Mouse (Mus musculus) heart, embryonic 13.5 days (tissue): Measurements from ENCODE around the gene Samd4b. TPM values are rescaled to one million over a fixed set of nuclear protein-coding genes. Genes with fewer than 3 reads are reported as not detected.

Source experiments
- ATAC-seq: fragments of 200-750 bp; cut with Nextera tagmentation; 2 replicates; pipeline ENCODE4 v1.8.0; 2017; ENCODE audit warnings: moderate TSS enrichment; ENCODE audit not compliant: insufficient number of reproducible peaks, low FRiP score, low TSS enrichment; ENCODE audit errors: extremely low read depth
- H3K27ac ChIP-seq: fragments of 300-500 bp; sonication (generic); replicated peaks from 2 replicates; pipeline ENCODE4 v1.5.1; 2015; ENCODE audit warnings: moderate library complexity, mild to moderate bottlenecking, inconsistent platforms
- H3K27me3 ChIP-seq: fragments of 300-500 bp; sonication (generic); replicated peaks from 2 replicates; pipeline ENCODE4 v1.6.1; 2015; ENCODE audit warnings: mild to moderate bottlenecking, inconsistent platforms
- H3K36me3 ChIP-seq: fragments of 300-500 bp; sonication (generic); 2 replicates; pipeline ENCODE4 v1.6.1; 2015; ENCODE audit warnings: mild to moderate bottlenecking, inconsistent platforms
- H3K4me1 ChIP-seq: fragments of 300-500 bp; sonication (generic); 2 replicates; pipeline ENCODE4 v1.6.1; 2015; ENCODE audit warnings: inconsistent platforms
- H3K4me2 ChIP-seq: fragments of 300-500 bp; sonication (generic); 2 replicates; pipeline ENCODE4 v1.6.1; 2015; ENCODE audit warnings: inconsistent platforms, mild to moderate bottlenecking, moderate library complexity
- H3K4me3 ChIP-seq: fragments of 300-500 bp; sonication (generic); 2 replicates; pipeline ENCODE4 v1.5.1; 2015; ENCODE audit warnings: moderate library complexity, mild to moderate bottlenecking, inconsistent platforms
- H3K9ac ChIP-seq: fragments of 300-500 bp; sonication (generic); 2 replicates; pipeline ENCODE4 v1.6.1; 2015; ENCODE audit warnings: inconsistent platforms, mild to moderate bottlenecking, moderate library complexity
- H3K9me3 ChIP-seq: fragments of 300-500 bp; sonication (generic); 2 replicates; pipeline ENCODE4 v1.6.1; 2016; ENCODE audit warnings: inconsistent platforms
- WGBS: fragments of 180-500 bp; shearing (Covaris S2); methylation state at CpG from one replicate; pipeline ENCODE4 v1.1.7; 2015; ENCODE audit warnings: mixed read lengths; 5-methylcytosine and 5-hydroxymethylcytosine counted together
- polyA plus RNA-seq: library from polyadenylated mRNA; unstranded; fragments of >200 nt; fragmentation: Nextera tagmentation; extraction: Ambion mirVana; gene quantifications from 2 replicates; pipeline ENCODE4 v1.2.1, GENCODE M21; 2015

Gene Samd4b
- polyA plus RNA-seq, 1 experiment from 2014 or later = 23.3 TPM

DNA sequence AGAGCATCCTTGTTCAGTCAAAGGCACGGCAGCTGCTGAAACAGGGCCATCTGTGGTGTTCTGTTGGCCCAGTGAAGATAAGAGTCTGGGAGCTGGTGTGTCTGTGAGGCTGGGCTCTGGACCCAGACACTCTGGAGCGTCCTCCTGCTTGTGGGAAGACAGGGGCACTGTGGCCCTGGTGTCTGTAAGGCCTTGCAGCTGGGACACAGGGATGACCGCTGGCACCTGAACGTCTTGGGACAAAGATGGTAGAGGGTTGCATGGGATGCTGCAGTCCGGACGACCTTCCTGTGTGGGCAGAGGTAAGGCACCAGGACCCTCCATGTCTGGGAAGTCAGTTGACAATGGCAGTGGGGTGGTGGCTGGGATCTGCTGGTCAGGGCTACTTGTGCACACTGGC lies 237.7 kb downstream of the Samd4b start:
- Histone ChIP-seq H3K27me3 (no peaks in the 10 kb centered on the region), H3K4me3 (no peak overlapping the region), H3K9ac (peak overlapping the region; percentile 30; the same call in 1 of the 2 replicates), H3K4me1 (peaks cover 53% of the 10 kb centered on the region), H3K27ac (no peak overlapping the region), H3K9me3 (no peaks in the 10 kb centered on the region), H3K36me3 (peaks cover 70% of the 10 kb centered on the region), H3K4me2 (no peak overlapping the region)
- ATAC-seq = no peak
- 79% methylated on average over 6 of the region's 6 CpGs for WGBS

DNA sequence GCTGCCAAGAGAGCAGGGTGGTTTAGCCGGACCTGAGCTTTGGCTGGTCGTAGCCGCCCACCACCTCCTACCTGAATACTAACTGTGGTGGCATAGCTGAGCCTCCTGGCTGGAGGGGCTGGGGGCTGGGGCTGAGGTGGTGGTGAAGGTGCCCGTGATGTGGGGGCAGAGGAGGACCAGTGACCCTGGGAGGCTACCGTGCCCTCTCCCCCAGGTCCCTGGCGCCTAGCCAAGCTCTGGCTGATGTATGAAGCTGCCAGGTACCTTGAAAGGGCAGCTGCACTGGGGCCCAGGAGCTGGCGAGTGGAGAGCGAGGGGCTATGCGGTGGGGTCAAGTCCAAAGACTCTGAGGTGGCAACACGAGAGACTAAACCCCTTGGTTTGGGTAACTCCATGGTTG lies 238.1 kb downstream of the Samd4b start:
- Histone ChIP-seq H3K27ac (no peak overlapping the region), H3K36me3 (peaks cover 69% of the 10 kb centered on the region), H3K27me3 (no peaks in the 10 kb centered on the region), H3K9me3 (no peaks in the 10 kb centered on the region), H3K4me2 (no peak overlapping the region), H3K9ac (peak overlapping the region; percentile 30; the same call in 1 of the 2 replicates), H3K4me1 (peaks cover 53% of the 10 kb centered on the region), H3K4me3 (no peak overlapping the region)
- ATAC-seq = no peak
- 76% methylated on average over 10 of the region's 10 CpGs for WGBS

DNA sequence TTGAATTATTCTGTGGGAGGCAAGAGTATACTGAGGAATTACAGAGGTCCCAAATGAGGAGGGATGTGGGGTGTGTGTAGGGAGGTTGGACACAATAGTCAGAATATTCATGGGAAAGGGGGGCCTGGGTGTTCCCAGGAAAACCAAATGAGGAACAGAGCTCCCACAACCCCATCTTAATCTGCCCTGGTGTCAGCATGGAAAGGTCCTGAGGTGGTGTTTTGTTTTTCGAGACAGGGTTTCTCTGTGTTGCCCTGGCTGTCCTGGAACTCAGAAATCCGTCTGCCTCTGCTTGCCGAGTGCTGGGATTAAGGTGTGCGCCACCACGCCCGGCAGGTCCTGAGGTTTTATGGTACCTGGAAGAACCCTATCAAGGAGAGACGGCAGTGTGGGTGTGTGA lies 239.5 kb downstream of the Samd4b start:
- peak overlapping the region; percentile 91 for H3K27ac ChIP-seq
- H3K27me3 ChIP-seq = no peaks in the 10 kb centered on the region
- no peaks in the 10 kb centered on the region for H3K9me3 ChIP-seq
- no peak for ATAC-seq
- H3K4me3 ChIP-seq = no peak overlapping the region
- WGBS = 55% methylated on average over 7 of the region's 7 CpGs
- no peak overlapping the region for H3K4me2 ChIP-seq
- H3K36me3 ChIP-seq = peaks cover 69% of the 10 kb centered on the region
- H3K4me1 ChIP-seq = peaks cover 53% of the 10 kb centered on the region
- peak overlapping the region; percentile 72 for H3K9ac ChIP-seq

DNA sequence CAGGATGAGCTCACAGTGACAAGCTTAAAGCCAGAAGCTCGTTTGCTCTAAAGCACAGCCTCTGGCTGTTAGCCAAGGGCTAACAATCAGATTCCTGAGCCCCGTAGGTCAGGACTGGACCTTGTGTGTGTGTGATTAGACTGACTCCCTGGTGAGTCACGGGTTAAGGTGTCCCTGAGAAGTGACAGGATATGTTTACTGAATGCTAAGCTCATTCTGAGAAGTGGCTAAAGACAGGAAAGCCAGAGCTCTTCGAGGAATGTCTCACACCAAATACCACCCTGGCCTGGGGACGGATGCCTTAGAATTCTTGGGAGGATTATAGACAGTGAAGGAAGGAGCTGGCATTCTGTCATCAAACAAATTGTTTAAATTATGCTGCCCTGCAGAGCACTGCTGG lies 240.0 kb downstream of the Samd4b start:
- ATAC-seq = no peak
- no peaks in the 10 kb centered on the region for H3K9me3 ChIP-seq
- WGBS = 1% methylated on average over 5 of the region's 5 CpGs
- H3K36me3 ChIP-seq = peaks cover 69% of the 10 kb centered on the region
- peak overlapping the region; percentile 72 for H3K9ac ChIP-seq
- H3K4me2 ChIP-seq = peak overlapping the region; percentile 51
- H3K27ac ChIP-seq = peak overlapping the region; percentile 91
- H3K4me3 ChIP-seq = 0 out of 2 replicates have a peak overlapping the region, but pooled peaks have one; percentile 5
- H3K27me3 ChIP-seq = no peaks in the 10 kb centered on the region
- peaks cover 53% of the 10 kb centered on the region for H3K4me1 ChIP-seq

DNA sequence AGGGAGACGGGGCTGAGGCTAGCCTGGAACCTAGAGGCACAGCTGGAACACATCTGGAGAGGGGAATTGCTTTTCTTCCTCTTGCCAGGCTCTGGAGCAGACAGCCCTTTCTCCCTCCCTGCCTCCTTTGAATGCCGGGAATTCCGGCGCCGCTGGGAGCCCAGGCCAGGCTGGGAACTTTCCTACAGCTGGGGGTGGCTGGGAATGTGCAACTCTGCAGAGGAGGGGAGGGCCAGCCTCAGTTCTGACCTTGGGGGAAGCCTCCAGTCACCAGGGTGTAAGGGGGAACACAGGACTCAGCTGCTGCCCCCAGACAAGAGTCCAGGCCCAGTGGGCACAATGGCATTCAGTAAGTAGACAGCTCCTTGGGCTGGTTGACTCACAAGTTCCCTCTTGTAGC lies 241.0 kb downstream of the Samd4b start:
- H3K4me2 ChIP-seq = peak overlapping the region; percentile 51
- H3K4me3 ChIP-seq = no peak overlapping the region
- peak; percentile 51; the same call in 1 of the 2 replicates for ATAC-seq
- H3K36me3 ChIP-seq = peaks cover 69% of the 10 kb centered on the region
- H3K27me3 ChIP-seq = no peaks in the 10 kb centered on the region
- WGBS = 2% methylated on average over 5 of the region's 5 CpGs
- H3K9me3 ChIP-seq = no peaks in the 10 kb centered on the region
- H3K4me1 ChIP-seq = peaks cover 45% of the 10 kb centered on the region
- peak overlapping the region; percentile 91 for H3K27ac ChIP-seq
- peak overlapping the region; percentile 72 for H3K9ac ChIP-seq

DNA sequence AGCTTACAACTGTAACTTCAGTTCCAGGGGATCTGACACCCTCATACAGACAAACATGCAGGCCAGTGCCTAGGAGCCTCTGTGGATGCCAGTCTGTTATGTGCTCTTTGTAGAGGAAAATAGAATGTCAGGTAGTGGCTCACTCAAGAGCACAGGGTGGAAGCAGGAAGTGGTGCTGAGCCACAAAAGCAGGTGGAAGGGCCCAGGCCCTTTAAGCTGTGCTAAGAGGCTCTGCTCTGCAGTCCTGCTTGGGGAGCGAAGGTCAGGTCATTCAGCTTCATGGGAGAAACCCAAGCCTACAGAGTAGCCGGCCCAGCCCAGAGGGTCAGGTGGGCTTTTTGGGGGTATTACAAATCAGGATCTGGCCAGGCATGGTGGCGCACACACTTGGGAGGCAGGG lies 242.7 kb downstream of the Samd4b start:
- Histone ChIP-seq H3K4me1 (peaks cover 48% of the 10 kb centered on the region), H3K27me3 (no peaks in the 10 kb centered on the region), H3K27ac (no peak overlapping the region), H3K4me3 (no peak overlapping the region), H3K9ac (no peak overlapping the region), H3K4me2 (no peak overlapping the region), H3K36me3 (peaks cover 56% of the 10 kb centered on the region), H3K9me3 (no peaks in the 10 kb centered on the region)
- WGBS = 89% methylated on average over 3 of the region's 3 CpGs
- ATAC-seq = no peak

DNA sequence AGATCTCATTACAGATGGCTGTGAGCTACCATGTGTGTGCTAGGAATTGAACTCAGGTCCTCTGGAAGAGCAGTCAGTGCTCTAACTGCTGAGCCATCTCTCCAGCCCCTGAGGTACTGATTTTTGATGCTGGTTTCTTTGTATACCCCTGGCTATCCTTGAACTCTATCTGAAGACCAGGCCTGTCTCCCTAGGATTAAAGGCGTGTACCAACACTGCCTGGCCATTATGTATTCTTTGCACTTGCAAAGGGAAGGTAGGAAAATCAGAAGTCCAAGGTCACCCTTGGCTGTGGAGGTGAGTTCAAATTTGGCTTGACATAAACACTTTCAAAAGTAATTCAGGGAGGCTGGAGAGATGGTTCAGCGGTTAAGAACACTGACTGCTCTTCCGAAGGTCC lies 243.3 kb downstream of the Samd4b start:
- 92% methylated on average over 3 of the region's 3 CpGs for WGBS
- no peak overlapping the region for H3K4me2 ChIP-seq

DNA sequence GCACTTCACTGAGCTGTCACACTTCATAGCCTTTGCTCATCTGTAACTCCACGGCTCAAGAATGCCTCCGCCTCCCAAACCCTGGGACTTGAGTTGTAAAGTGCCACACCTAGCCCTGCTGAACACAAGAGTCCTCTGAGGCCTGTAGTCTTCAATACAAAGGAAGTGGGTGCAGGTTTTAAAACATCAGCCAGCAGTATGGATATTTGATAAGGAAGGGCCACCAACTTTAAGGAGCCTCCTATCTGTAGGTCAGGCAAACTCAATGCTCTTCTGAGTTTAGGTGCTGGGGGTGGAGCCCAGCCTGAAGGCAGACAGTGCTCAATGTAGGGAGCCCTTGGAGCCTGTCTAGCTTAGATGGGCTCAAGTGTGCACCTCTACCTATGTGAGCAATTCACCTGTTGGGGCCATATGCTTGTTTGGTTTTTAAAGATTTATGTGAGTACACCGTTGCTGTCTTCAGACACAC lies 243.8 kb downstream of the Samd4b start:
- H3K4me2 ChIP-seq = no peak overlapping the region
- H3K27me3 ChIP-seq = no peaks in the 10 kb centered on the region
- H3K9ac ChIP-seq = no peak overlapping the region
- H3K27ac ChIP-seq = no peak overlapping the region
- peaks cover 48% of the 10 kb centered on the region for H3K4me1 ChIP-seq
- H3K4me3 ChIP-seq = no peak overlapping the region
- H3K9me3 ChIP-seq = no peaks in the 10 kb centered on the region
- no peak for ATAC-seq
- H3K36me3 ChIP-seq = peaks cover 45% of the 10 kb centered on the region
- WGBS = 90% methylated on average over 3 of the region's 3 CpGs

More for the DNA sequence above, 243.3 kb downstream of the Samd4b start:
- no peak for ATAC-seq
- H3K9ac ChIP-seq = no peak overlapping the region
- H3K27me3 ChIP-seq = no peaks in the 10 kb centered on the region
- peaks cover 47% of the 10 kb centered on the region for H3K4me1 ChIP-seq
- H3K9me3 ChIP-seq = no peaks in the 10 kb centered on the region
- H3K4me3 ChIP-seq = no peak overlapping the region
- H3K36me3 ChIP-seq = peaks cover 50% of the 10 kb centered on the region
- H3K27ac ChIP-seq = no peak overlapping the region

DNA sequence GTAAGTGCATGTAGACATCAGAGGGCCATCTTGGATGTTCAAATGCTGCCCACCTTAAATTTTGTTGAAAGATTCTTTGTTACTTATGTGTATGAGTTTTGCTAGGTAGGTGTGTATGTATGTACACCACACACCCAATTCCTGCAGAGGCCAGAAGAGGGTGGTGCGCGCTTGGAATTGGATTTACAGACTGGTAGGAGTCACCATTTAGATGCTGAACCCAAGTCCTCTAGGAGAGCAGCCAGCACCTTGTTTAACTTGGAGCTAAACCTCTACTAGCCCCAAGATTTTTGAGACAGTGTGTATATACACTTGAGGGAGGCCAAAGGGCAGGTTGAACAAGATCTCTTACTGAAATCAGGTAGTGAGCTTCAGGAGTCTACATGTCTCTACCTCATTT lies 244.7 kb downstream of the Samd4b start:
- WGBS = 97% methylated on average over 2 of the region's 2 CpGs
- no peak overlapping the region for H3K9ac ChIP-seq
- H3K9me3 ChIP-seq = no peaks in the 10 kb centered on the region
- no peak overlapping the region for H3K4me2 ChIP-seq
- H3K27me3 ChIP-seq = no peaks in the 10 kb centered on the region
- H3K4me3 ChIP-seq = no peak overlapping the region
- H3K4me1 ChIP-seq = peaks cover 39% of the 10 kb centered on the region
- no peak for ATAC-seq
- no peak overlapping the region for H3K27ac ChIP-seq
- peaks cover 38% of the 10 kb centered on the region for H3K36me3 ChIP-seq

DNA sequence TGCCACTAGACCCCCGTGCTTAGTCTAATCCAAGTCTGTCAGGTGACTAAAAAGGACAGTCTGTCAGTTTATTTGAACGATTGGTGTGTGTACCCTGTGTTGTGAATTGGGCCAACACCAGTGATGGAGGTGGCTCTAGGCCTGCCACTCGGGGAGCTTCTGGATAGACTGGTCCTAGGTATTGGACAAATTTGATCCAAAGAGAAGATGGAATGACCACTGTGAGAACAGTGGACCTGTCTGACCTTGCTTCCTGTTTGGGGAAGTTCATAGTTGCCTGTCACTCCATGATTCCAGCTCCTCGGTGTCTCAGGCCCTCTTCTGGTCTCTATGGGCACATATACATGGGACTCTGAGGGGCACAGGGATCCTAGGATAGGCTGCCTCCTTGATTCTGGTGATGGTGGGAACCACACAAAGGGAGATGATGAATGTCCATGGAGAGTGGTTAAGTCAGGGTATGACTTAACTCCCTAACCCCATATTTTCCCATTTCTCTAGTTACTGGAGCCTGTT lies 246.2 kb downstream of the Samd4b start:
- H3K4me3 ChIP-seq = peak overlapping the region; percentile 71
- peaks cover 38% of the 10 kb centered on the region for H3K36me3 ChIP-seq
- 34% methylated on average over 4 of the region's 4 CpGs for WGBS
- peak overlapping the region; percentile 99 for H3K9ac ChIP-seq
- no peak for ATAC-seq
- peak overlapping the region; percentile 79; the same call in 1 of the 2 replicates for H3K27ac ChIP-seq
- peaks cover 24% of the 10 kb centered on the region for H3K4me1 ChIP-seq
- no peaks in the 10 kb centered on the region for H3K9me3 ChIP-seq
- peak overlapping the region; percentile 88 for H3K4me2 ChIP-seq
- H3K27me3 ChIP-seq = no peaks in the 10 kb centered on the region

DNA sequence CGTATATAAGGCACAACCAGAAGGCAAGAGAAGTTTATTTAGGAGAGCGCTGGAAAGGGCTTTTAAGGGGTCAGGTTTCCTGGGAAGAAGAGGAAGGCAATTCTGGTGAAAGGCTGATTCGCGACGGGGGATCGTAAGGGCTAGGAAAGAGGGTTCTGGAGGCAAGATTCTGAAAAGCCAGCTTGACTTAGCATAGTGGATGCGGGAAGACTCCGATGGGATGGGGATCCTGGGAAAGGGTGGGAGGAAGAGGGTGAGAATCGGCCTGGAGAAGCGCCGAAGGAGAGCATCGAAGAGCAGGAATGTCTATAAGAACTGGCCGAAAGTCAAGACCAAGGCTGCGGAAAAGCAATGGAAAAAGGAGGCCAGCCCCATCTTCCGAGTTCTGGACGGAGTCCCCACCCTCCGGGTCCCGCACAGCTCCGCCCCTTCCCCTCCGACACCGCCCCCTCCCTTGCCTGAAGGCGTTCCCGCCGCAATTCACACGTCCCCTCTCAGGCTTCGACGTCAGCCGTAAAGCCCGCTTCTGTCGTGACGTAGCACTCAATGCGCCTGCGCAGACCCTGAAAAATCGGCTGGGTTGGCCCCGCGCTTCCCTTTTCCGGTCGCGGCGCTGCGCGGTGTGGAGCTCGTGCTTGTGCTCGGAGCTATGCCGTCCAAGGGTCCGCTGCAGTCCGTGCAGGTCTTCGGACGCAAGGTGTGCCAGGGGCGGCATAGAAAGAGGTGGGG lies 247.6 kb downstream of the Samd4b start, which contains the start of gene Rps16:
Gene Rps16 (plus strand): TSS at position 498 of the 729 bp plus-strand sequence.
- H3K36me3 ChIP-seq = peaks cover 37% of the 10 kb centered on the region
- H3K9ac ChIP-seq = peak within 1 kb of the TSS; percentile 99
- H3K27me3 ChIP-seq = no peaks in the 10 kb centered on the region
- peaks cover 19% of the 10 kb centered on the region for H3K4me1 ChIP-seq
- no peaks in the 10 kb centered on the region for H3K9me3 ChIP-seq
- under 1% methylated on average over 50 of the region's 50 CpGs for WGBS
- ATAC-seq = peak; percentile 93
- peak within 1 kb of the TSS; percentile 92 for H3K27ac ChIP-seq
- peak within 1 kb of the TSS; percentile 88 for H3K4me2 ChIP-seq
- H3K4me3 ChIP-seq = peak within 1 kb of the TSS; percentile 71
